Mouse (Mus musculus) CD4-positive naive resting alpha-beta T cell, adult 57 days (primary cell): ENCODE measurements around the gene Hcn4. TPM values are rescaled to one million over a fixed set of nuclear protein-coding genes. Genes with fewer than 3 reads are reported as not detected.

Source experiments
- total RNA-seq: library from RNA; stranded (reverse); gene quantifications from one replicate; pipeline ENCODE4 v1.2.4, GENCODE M21; 2023

Hcn4 gene
- not detected for total RNA-seq

GRCm38 (mm10) chr9:58823139-58823917 lies at the start of gene Hcn4:
Hcn4 (plus strand) TSS chr9:58823412.

Other genes starting within 250 kb of the Hcn4 start
- 117 TPM for gene Nptn, start 241.2 kb upstream of the Hcn4 start, total RNA-seq
- not detected for gene Rec114, start 79.4 kb upstream of the Hcn4 start, total RNA-seq
- 0.74 TPM for gene Neo1, start 213.0 kb downstream of the Hcn4 start, total RNA-seq